Mouse (Mus musculus): ENCODE measurements around the gene Narf. TPM values are rescaled to one million over a fixed set of nuclear protein-coding genes. Genes with fewer than 3 reads are reported as not detected.

The Narf gene
- total RNA-seq, 1 experiment from 2014 or later = 76.1 TPM

Other genes starting within 250 kb of the Narf start
- gene Csnk1d, start 245.9 kb upstream of the Narf start, total RNA-seq (2017) = 89.3 and 108 TPM in 2 replicates
- gene Cd7, start 197.8 kb upstream of the Narf start, total RNA-seq (2017) = 5.6 and 6.9 TPM in 2 replicates
- gene Sectm1b, start 173.7 kb upstream of the Narf start, total RNA-seq (2017) = not detected in 2 replicates
- not detected in 2 replicates for gene Sectm1a, start 156.0 kb upstream of the Narf start, total RNA-seq (2017)
- gene Tex19.2, start 118.6 kb upstream of the Narf start, total RNA-seq (2017) = not detected in 2 replicates
- gene Tex19.1, start 91.1 kb upstream of the Narf start, total RNA-seq (2017) = not detected in 2 replicates
- gene Uts2r, start 77.0 kb upstream of the Narf start, total RNA-seq (2017) = not detected in 2 replicates
- 11.5 and 17.3 TPM in 2 replicates for gene Hexdc, start 32.8 kb upstream of the Narf start, total RNA-seq (2017)
- gene Ogfod3, start 32.5 kb upstream of the Narf start, total RNA-seq (2017) = 5.4 and 6.6 TPM in 2 replicates
- 116 and 134 TPM in 2 replicates for gene Cybc1, start 7.9 kb upstream of the Narf start, total RNA-seq (2017)
- 22.1 and 26.4 TPM in 2 replicates for gene Foxk2, start 22.7 kb downstream of the Narf start, total RNA-seq (2017)
- 51.9 and 56.8 TPM in 2 replicates for gene Wdr45b, start 117.2 kb downstream of the Narf start, total RNA-seq (2017)
- gene Rab40b, start 151.0 kb downstream of the Narf start, total RNA-seq (2017) = not detected in 2 replicates
- gene Fn3krp, start 184.1 kb downstream of the Narf start, total RNA-seq (2017) = 4.9 and 5.7 TPM in 2 replicates
- gene Fn3k, start 197.7 kb downstream of the Narf start, total RNA-seq (2017) = 0.25 TPM in 1 of 2 replicates, not detected in the other
- gene Tbcd, start 214.7 kb downstream of the Narf start, total RNA-seq (2017) = 16.0 and 17.6 TPM in 2 replicates

Data from neutrophil, adult 5-6 weeks (primary cell).